Mouse (Mus musculus) kidney, postnatal 14 days (tissue): Measurements from ENCODE around the gene Cnot4.

ENCODE experiments used
- DNase-seq: peaks from one replicate; pipeline ENCODE4 v3.0.0; 2022; ENCODE audit warnings: mixed read lengths

Gene Cnot4

DNA sequence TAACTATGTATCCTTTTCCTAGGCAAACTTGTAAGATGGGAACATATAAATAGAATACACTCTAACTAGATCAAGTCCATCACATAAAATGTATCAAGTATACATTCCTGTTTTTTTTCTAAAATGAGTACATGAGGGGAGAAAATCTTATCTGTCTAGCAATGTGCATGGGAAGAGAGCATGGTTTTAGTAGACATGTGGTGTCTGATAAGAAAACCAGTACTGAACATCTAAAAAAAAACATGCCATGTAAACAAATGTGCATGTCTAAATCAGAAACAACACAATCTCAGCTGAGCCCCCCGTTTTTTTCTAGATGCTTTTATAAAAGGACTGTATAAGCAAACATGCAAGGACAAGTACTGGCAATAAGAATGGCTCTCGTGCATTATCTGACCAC, 100.8 kb downstream of the Cnot4 start:
- DNase-seq = no peak

DNA sequence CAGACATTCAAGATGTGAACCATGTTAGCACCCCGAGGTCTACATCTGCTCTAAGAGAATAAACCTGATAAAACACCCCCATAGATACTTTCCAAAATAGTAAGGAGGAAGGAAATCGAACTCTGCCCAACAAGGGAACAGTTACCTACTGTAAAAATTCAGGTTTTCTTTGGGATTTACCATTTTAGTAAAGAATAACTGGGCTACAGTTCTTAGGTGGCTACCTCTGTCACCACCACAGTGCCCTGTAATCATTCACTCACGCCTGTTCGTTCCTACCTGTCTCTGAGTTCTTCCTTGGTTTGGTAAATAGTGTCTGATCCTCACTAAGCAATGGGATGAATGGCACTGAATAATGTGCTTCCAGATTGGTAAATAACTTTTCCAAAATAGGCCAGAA, 102.7 kb downstream of the Cnot4 start:
- DNase-seq = no peak

DNA sequence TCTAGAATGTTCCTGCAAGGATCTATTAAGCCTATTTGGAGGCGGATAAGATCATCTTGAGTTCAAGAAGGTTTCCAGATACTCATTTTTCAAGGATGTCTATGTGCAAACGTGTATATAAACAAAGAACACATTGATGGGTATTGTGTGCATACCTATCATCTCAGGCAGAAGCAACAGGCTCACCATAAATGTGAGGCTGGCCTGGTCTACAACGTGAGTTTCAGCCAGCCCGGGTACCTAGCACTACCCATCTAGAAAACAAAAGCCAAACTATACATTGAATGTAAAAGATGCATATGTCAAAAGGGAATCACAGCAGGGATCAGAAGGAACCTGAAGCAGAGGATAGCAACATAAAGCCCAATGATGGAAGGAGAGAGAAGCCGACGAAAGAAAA, 103.3 kb downstream of the Cnot4 start:
- DNase-seq = no peak

DNA sequence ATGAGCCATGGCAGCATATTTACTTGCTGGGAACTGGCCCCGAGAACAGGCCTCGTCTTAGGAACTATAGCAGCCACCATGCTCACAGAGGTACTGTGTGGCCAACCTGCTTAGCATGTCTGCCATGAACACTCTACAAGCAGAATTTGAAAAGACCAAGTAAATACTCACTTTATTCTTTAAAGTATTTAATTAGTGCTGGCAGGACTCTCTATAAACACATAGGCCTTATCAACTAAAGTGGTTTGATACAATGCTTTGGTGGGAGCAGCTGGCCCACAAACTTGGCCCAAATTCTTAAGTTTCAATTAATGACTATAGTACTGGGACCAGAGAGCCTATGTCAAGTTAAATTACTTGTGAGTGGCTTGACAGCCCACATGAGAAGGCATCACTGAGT, 105.5 kb downstream of the Cnot4 start:
- DNase-seq = no peak

DNA sequence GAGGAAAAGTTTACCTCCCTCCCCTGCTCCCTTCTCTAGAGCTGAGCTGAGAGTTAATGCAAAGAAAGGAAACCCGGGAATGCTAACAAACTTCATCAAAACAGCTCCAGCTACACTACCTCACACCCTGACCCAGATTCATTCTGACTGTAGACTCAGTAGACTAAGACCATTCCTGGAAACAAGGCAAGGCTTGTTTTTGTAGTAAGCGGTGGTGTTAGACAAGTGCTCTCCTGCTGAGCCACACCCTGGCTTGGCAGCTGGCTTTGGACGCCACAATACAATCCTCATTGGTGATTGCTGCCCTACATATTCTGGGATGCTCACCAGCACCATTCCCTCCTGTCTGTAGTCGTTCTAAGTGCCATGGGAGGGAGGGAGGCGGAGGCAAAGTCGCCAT, 106.3 kb downstream of the Cnot4 start:
- no peak for DNase-seq

DNA sequence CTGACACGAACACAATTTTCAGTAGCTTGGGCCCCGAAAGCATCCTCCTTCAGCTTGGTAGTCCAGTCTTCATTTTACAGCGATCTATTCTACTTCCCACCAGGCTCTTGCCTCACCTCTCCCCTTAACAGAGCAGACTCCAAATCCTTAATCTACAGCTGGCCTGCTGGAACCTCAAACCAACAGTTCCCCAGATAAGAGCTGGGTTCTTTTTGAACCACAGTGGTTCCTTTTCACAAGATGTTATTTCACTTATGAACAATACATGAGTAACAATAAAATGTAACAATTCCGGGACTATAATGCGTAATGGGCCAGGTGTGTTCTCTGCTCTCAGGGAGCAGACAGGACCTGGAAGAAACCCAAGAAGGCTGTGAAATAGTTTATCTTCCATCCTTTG, 116.9 kb downstream of the Cnot4 start:
- no peak for DNase-seq

DNA sequence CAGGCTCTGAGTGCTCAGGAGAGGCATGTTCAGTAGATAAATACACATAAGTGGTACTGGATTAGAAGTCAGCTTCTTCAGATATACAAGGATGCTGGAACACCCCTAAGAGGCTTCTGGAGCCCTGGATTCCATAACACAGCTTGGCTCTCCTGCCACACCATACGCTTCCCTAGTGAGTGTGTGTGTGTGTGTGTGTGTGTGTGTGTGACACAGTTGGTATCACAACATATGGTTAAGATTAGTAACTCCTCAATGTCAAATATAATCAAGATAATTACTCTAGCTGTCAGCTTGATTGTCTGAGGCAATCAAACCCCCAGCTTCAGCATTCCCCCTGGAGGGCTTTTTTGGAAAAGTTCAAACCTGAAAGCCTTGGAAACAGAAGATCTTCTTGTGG, 121.6 kb downstream of the Cnot4 start:
- DNase-seq = no peak

DNA sequence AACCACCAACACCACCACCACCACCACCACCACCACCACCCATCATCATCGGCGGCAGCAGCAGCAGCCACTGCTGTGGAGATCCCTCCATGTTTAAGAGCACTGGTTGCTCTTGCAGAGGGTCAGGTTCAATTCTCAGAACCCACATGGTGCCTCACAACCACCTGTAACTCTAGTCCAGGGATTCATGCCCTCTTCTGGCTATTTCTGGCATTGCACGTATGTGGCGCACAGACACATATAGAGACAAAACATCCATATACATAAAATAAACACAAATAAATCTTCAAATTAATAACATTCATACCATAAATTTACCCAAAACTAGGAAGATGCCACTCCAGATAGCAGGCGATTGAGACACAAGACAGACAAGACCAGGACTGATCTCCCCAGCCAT, 122.8 kb downstream of the Cnot4 start:
- no peak for DNase-seq

DNA sequence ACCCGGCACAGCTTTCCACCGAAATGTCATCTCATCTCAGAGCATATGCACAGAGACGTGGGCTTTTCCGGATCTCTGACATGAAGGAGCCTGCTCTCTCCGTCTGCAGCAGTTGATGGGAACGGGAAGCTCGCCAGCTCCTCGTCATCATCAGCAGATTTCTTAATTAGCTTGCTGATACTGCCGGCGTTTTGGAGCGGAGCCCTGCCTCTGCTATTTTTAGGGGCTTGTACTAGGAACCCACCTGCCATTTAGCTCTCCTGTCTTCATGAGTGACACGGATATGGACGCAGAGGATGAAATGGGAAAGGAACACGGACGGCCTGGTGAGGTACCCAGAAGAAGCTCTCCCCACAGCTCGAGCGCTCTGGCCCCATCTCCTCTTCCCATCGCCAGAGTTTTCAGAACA, 131.3 kb downstream of the Cnot4 start:
- peak; percentile 41 for DNase-seq

DNA sequence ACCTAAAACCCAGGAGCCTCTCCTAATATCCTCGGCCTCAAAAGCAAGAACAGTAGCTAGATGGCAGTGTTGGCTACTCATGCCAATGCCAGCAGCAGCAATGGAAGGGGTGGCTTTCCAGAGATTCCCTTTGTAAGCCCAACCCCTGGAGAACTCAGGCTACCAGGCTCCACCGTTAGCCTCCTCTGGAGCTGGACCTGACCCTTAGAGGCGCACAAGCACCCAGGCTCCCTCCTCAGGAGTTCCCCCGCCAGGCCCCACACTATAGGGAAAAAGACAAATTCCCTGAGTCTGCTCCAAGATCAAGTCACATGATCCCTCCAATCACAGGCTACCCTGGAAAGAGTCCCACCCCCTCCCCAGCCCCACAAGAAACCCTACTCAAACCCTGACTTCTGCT, 134.4 kb downstream of the Cnot4 start:
- DNase-seq = peak; percentile 29

DNA sequence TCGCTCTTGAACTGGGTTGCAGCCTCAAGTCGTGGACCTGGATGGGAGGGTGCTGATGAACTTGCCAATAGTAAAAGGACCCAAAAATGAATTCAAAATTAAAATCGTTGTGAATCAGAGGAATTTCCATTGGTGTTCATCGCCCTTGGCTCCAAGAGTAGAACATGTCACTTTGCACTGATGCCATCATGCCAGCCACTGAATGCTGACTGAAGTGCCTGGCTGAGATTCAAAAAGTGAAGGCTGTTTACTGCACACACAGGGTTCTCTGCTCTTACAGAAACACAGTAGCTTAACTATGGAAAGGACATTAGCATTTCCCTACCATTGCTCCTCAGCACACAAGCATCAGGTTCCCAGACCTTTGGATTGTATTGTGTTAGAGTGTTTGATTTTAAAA, 137.0 kb downstream of the Cnot4 start:
- DNase-seq = no peak

DNA sequence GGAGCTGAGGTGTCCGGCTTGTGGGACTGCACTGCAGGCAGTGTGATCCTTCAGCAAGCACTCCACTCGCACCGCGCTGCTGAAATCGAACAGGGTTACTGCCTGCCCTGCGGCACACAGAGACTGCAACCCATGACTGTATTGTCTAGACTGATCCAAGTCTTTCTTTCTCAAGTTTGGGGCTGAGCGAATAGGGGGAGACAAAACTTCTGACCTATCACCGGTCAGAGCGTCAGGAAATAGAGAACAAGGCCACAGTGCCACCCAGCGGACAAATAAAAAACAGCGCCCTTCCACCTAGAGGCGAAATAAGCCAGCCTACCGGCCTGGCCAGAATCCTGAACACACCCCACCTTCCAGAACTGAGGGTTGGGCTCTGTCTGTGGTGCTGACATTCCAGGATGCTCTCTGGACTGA, 138.3 kb downstream of the Cnot4 start:
- peak; percentile 87 for DNase-seq

DNA sequence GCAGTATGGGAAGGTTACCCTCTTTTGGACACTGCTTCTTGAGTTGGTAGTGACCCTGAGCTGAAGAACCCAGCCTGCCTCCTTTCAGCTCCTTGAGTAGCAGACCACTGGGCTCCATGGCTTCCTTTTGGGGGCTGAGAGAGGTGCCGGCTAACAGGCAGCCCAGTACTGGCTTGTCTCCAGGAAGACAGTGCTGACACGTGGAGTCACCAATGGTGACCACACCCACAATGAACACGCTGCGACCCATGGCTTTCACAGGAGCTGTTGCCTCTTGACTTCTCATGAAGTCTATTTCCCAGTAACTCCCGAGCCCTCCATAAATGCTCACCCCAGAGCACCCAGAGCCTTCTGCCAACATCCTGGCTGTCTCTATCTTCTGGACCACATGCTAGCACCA, 138.8 kb downstream of the Cnot4 start:
- DNase-seq = no peak

DNA sequence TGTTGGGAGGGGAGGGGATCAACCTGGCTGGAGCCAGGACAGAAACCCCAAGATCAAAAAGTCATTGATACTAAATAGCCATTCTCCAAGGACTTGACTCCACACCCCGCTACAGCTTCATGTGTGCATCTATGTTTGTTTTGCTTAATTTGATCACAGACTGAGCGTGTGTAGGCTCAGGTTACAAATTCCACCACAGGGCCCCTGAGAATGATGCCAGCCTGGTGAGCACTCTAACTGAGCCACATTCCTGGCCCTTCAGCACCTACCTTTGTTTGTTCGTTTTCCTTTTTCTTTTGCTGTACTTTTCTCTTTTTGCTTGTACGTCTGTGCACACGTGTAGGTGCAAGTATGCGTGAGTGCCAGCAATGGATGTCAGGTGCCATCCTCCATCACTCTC, 144.3 kb downstream of the Cnot4 start:
- DNase-seq = no peak

DNA sequence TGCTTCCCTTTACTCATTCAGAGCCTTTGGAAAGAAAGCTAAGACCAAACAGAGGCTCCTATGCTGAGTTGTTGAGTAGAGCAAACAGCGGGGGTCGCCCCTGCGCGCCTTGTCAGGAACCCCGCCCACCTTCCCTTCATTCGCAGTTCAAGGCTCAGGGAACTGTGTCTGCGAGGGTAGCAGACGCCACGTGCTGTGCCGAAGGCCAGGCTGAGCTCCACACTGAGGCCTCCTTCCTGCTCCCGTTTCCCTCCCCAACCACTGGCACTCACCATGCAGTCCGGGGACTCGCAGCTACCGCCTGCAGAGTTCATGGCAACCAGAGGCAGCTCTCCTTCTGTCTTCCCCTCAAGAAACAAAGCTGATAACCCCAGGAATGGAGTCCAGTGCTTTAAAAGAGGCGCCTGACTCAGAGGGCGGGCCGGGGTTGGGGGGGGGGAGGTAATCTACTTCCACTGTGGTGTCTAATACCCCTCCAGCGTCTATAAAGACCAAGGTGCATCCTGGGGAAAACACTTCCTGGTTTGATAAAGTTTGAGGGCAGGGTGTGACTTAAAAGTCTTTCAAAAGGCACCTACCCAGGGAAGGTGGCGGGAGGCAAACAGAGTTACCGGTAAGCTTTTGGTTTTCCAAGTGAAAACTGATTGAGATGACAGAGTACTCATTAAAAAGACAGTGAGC, 145.3 kb downstream of the Cnot4 start, which contains the start of gene Slc23a4:
Gene Slc23a4 (minus strand): TSS at position 324 of the 681 bp plus-strand sequence.
- DNase-seq = no peak

DNA sequence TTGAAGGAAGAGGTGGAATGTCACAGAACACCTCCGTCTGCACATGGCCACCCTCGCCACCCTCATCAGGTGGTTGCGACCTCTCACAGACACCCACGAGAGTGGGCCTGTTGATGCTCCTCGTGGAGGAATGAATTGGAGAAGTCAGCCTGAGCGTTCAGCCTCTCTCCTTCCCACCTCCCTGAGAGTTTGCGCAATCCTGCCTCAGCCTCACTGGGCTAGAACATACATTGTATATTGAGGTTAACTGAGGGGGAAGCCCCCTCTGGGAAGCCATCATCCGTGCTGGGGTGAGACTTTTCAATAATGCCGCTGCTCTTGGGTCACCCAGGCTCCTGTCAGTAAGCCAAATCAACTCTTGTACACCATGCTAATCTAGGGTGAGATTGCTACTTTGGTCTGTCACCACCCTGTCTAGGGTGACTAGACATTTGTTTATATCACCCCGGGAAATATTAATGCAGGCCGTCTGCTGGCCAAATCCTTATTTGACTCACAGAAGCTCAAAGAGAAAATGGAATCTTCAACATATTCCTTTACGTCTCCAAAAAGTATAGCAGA, 146.4 kb downstream of the Cnot4 start:
- no peak for DNase-seq

DNA sequence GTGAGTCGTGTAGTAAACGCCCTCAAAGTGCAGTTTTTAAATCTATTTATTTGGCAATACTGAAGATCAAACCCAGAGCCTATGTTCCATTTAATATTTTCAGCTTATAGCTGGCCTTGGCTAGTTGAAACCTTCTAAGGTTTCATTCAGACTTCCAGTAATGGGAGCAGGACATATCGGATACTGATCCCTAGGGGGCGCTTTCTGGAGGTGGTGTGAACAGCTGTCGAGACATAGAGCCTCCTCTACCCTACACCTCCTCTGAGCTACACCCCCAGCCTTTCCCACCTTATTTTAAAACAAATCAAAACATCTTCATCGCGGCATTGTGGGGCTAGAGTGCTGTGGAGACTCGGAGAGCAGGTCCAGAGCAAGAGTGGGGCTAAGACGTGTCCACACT, 152.9 kb downstream of the Cnot4 start:
- no peak for DNase-seq

DNA sequence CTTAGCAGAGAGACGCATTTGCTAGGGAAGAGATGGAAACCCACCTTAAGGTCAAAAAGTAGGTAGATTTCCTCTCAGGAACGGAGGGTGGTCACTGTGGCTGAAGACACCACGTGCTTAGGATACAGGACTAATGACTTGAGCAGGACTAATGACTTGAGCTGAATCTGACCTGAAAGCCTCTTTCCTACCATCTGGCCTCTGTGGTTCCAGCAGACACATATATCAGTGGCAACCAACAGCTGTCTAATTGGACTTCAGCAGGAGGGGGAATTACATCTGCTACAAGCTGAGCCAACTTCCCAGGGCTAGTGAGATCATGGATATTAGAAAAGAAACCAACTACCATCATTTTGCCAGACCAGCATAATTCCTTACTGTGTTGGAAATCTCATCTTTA, 154.2 kb downstream of the Cnot4 start:
- DNase-seq = no peak
